Mouse (Mus musculus): ENCODE measurements around the gene Ankrd39.

Ankrd39 gene

DNA sequence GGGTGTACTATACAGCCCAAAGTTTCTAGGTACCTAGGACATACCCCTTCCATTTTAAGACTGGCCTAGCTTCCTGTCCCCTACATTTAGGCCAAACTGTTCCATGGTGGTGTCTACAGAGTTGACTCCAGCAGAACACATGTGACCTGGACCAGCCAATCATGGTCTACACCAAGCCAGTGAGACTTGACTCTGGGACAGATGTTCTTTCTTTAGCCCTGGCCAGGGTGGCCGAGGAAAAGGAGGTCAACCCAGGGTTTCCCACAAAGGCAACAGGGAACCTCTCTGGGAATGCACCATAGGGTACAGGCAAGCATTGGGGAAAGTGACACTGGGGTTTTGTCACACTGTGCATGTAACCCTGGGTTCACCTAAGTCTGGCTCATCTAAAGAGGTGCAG is 25.5 kb upstream of the Ankrd39 start:
- DNase-seq (ENCODE audit: low read depth, low spot score) = no peak

- DNase-seq (ENCODE audit: low read depth, low spot score) = no peak
Observed at GRCm38 (mm10) chr1:36572140-36572700, 25.0 kb upstream of the Ankrd39 start.

DNA sequence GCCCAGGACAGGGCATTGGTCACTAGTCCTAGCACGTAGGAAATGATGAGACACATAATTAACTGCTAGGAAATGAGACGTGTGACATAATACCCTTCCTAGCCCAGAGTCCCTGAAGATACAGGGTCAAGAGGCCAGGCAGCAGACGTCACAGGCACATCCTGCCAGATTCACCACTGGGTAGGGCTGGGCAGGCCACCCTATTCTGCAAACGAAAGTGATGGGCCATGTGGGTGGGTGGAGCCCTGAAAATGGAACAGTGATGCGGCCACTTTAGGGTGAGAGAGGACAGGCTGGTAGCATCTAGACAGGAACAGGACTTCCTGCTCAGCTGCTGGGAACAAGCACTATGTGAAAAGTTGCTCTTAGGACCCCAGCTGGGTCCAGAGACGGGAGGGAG is 24.4 kb upstream of the Ankrd39 start:
- DNase-seq (ENCODE audit: low read depth, low spot score) = no peak

GRCm38 (mm10) chr1:36570320-36570719 is 23.1 kb upstream of the Ankrd39 start:
- DNase-seq (ENCODE audit: low read depth, low spot score) = no peak

DNA sequence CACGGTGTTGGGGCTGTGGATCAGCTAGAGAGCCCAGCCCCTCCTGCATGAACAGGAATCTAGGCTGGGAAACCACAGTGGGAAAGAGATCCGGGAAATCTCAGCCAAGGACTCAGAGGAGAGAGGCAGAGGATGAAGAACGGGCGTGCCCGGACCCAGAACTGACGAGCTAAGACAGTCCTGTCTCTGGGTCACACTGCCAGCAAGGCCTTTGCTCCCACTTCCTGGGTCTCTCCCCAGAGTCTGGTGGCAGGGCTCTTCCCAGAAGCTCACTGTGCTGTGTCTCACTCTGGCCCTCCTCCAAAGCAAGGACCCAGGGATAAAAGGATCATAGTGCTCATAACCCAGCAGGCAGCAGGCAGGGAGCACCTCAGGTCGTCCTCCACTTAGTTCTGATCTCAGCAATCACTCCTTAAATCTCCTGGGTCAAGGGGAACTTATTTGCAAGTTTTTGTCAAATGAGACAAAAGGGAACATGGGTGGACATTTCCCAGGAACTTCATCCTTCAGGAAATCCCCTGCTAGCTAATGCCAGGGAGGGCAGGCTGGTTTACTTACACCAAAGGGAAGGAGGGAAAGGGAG is 22.5 kb upstream of the Ankrd39 start:
- DNase-seq (ENCODE audit: low read depth, low spot score) = no peak

- DNase-seq (ENCODE audit: low read depth, low spot score) = no peak
Observed at GRCm38 (mm10) chr1:36568776-36569175, 21.5 kb upstream of the Ankrd39 start.

DNA sequence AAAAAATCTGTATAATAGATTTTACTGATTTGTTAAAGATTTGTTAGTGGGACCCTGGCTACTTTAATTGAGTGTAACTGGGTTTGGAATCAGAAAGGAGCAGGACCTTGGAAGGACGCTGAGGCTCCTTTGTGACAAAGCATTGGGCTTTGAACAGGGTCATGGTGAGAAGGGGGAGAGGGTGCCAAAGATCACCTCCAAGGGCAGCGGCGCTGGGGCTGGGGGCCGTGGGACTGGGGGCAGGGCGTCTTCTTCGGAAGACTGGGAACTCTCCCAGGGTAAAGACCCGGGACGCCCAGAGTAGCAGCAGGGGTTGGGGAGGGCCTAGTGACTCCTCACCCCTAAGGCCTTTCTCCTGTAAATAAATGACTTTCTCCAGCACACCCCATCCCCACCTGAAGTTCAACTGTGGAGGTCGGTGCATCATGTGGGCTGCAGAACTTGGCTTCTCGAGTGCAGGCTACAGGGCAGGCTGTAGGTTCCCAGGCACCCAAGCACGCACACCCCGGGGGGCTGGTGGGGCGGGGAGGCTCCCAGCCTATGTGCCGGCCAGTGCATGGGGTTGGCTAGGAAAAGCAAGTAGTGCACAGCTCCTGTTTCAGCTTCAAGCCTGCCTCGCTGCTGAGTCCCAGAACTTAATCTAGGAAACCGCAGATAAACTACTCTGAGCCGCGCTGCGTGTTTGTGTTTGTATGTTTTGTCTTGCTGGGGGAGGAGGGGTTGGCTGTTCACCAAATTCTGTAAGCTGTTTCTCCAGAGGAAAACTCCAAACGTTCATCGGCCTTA is 20.8 kb upstream of the Ankrd39 start:
- DNase-seq (ENCODE audit: low read depth, low spot score) = no peak

DNA sequence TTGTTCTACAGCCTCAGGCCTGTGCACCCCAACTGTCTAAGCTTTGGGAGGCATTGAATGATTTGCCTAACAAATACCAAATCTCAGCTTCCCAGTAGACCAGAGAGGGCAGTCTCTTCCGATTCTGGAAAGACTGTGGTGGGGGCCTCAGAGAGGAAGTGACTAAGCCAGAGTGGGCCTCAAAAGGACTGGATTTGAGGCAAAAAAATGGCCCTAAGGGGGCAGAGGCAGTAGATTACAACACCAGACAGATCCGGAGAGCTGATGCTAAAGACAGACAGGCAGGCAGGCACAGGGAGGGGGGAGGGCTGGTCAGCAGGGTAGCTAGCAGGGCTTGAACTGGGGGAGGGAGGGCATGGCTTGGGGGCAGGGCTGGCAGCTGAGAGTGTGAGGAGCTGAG is 19.2 kb upstream of the Ankrd39 start:
- DNase-seq (ENCODE audit: low read depth, low spot score) = no peak

- no peak for DNase-seq (ENCODE audit: low read depth, low spot score)
Observed at GRCm38 (mm10) chr1:36564101-36564500, 16.9 kb upstream of the Ankrd39 start.

DNA sequence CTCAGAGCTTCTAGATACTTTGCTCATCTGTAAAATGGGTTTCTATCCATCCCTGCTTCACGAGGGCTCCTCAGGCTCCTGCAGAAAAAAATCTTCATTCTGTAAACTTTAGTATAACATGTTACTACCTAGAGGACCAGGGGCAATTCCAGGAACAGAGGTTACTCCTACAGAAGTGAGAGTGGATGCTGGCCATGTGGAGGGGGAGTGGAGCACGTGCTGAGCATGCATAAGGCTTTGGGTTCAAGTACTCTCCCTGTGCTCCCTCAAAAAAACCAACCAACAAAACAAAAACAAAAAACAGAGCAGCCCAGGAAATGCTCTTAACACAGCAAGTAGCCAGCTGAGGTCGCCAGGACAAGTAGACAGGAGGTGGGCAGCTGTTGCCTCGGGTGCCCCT is 16.4 kb upstream of the Ankrd39 start:
- no peak for DNase-seq (ENCODE audit: low read depth, low spot score)

DNA sequence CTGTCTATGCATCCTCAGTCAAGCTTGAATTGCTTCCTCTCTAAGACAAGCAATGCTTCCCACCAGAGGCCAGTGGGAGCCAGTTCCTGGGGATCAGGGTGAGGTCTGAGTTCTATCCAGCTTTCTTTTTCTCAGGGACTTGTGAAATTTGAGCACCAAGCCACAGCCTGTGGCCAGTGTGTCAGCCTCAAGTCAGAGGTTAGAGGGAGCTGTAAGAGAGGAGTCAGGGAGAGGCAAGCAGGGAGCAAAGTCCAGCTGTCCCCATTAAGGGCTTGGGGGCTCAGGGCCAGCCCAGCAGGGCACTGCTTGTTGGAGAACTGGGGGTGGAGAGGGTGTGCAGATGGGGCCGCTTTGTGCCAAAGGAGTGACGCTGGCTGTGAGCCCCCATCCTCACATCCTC is 16.0 kb upstream of the Ankrd39 start:
- DNase-seq (ENCODE audit: low read depth, low spot score) = no peak

DNA sequence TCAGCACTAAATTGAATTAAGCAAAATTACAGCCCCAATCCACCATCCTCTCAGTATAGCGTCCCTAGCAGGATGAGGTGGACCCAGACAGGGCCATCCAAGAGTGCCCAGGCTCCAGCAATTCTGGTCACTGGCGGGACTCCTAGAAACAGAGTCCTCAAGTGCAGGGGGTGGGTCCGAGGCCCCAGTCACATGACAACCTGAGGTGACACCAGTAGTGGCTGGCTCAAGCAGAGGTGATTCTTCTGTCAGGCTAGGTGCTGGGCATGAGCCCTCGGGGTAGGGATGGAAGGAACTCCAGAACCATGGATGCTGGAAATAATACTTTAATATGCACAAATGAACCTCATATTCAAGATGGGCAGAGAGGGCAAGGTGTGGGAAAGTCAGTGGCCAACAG is 15.1 kb upstream of the Ankrd39 start:
- no peak for DNase-seq (ENCODE audit: low read depth, low spot score)

GRCm38 (mm10) chr1:36560903-36561302 is 13.7 kb upstream of the Ankrd39 start:
- no peak for DNase-seq (ENCODE audit: low read depth, low spot score)

GRCm38 (mm10) chr1:36559888-36560287 is 12.6 kb upstream of the Ankrd39 start:
- DNase-seq (ENCODE audit: low read depth, low spot score) = no peak

GRCm38 (mm10) chr1:36559256-36559655 is 12.0 kb upstream of the Ankrd39 start:
- no peak for DNase-seq (ENCODE audit: low read depth, low spot score)

DNA sequence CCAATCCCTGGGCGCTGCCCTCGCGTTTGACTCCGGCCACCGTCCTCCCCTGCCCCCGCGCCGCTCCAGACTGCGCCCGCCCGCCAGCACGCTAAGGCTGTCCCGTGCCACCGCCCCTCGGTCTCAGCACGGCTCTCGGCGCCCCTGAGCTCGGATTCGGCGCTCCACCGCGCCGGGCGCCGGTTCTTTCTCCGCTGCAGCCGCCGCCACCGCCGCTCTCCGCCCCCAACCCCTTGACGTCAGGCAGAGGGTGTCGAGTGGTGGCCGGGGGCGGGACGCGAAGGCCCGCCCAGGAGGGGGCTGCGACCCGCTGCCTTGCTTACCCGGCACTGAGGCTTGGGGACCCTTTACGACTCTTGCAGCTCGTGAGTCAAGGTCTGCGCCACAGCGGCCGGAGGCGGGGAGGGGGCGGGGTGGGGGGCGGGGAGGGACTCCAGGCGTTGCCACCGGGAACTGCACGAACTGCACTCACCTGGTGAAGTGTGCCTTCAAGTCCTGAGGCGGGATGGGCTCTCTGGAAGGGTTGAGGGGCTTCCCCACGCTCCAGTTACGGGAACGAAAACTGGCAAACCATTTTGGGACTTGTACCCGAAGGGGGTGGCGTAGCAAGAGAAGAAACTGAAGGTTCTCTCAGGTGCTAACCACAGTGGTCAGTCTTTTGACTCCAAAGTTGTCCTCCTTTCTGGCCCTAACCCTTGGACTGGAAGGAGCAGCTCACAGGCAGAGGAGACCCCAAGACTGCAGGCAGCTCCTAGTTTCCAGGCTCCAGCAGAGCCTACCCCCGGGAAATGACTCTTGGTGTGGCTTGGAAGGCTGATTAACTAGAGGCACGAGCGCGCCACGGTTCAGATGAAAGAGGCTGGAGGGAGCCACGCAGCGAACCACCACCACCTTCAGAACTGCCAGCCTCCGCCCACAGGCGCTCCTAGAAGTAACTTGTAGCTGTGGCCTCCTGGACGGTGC is 11.1 kb upstream of the Ankrd39 start, which contains the start of gene Sema4c:
Gene Sema4c, minus strand, starts transcription at position 319 of the 963 bp plus-strand sequence.
- peak; percentile 90 for DNase-seq (ENCODE audit: low read depth, low spot score)

DNA sequence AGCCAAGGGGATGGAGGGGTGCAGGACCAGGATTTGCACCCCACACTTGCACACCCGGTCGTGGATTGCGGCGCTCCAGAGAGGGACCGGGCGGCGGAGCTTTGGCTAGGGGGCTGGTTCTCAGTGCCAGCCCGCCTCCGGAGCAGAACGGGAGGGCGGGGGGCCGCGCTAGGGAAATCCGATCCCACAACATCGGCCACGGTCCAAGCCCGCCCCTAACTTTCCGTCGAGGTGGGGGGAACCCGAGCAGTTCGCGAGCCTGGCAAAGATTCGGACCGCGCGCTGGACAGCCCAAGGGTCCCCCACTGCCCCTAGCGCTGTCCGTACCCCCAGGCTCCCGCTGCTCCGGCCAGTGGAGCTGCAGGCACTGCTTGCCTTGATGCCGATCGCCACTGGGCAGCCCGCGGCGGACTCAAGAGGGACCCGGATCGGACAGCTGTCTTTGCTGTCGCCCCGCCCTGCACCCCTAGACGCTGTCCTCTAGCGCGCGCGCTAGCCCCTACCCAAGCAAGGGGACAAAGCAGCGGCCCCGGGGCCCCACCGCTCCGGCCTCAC is 10.3 kb upstream of the Ankrd39 start:
- peak; percentile 70 for DNase-seq (ENCODE audit: low read depth, low spot score)

- DNase-seq (ENCODE audit: low read depth, low spot score) = peak; percentile 95
Observed at GRCm38 (mm10) chr1:36556553-36557456, 9.6 kb upstream of the Ankrd39 start.

DNA sequence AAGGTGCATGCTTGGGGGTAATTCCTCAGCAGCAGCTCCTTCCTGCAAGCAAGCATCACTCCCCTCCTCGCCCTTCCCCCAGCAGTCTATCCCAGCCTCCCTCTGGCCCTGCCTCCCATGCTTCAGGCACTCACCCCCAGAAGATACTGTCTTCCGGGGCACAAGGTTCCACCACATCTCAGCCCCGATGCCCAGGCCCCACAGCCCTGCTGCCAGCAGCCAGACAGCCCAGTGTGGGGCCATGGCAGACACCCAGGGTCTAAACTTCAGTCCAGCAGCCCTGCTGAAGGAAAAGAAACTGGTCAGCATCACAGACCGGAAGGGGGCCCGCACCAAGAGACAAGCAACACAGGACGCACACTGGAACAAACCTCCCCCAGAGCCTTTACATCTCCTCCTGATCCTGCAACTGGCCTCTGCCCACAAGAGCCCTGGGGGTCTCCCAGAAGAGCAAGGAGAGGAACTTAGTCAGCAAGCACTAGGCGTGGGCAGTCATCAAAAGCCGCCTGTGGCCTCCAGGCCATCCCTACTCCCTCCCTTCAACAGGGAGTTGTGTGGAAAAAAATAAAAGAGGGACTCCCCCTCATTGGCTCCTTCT is 8.7 kb upstream of the Ankrd39 start:
- no peak for DNase-seq (ENCODE audit: low read depth, low spot score)

Measured in mesoderm, embryonic 11.5 days (tissue).